Mouse (Mus musculus): ENCODE measurements around the gene Gm5592. TPM values are rescaled to one million over a fixed set of nuclear protein-coding genes. Genes with fewer than 3 reads are reported as not detected.

The Gm5592 gene
- polyA plus RNA-seq (2021; fragmentation: Nextera tagmentation): not detected in 2 replicates
- long read RNA-seq, experiment 1: 0 reads
- long read RNA-seq, experiment 2, partial matches to known transcripts: 0 of 1 reads
- long read RNA-seq, experiment 2, other reads (novel, unspliced or antisense): 1 of 1 reads

GRCm38 (mm10) chr7:41153541-41153940 is at the start of gene Gm5592:
Gm5592 (plus strand) TSS chr7:41153841.

Other genes starting within 250 kb of the Gm5592 start
- gene 4930433I11Rik, start 166.3 kb upstream of the Gm5592 start, polyA plus RNA-seq (2021; fragmentation: Nextera tagmentation): not detected in 2 replicates
- gene Gm4884, start 121.1 kb upstream of the Gm5592 start, polyA plus RNA-seq (2021; fragmentation: Nextera tagmentation): not detected in 2 replicates
- gene AI987944, start 239.5 kb downstream of the Gm5592 start, polyA plus RNA-seq (2021; fragmentation: Nextera tagmentation): 8.8 and 11.4 TPM in 2 replicates

All from layer of hippocampus, adult 6 months (tissue).